Mouse (Mus musculus) neutrophil, adult 5-6 weeks (primary cell): ENCODE measurements around the gene Fitm1. TPM values are rescaled to one million over a fixed set of nuclear protein-coding genes. Genes with fewer than 3 reads are reported as not detected.

Experiments used
- ATAC-seq: fragments of 151-379, 151-347 bp; 2 replicates; pipeline ENCODE4 v1.8.0; 2017; ENCODE audit warnings: mild to moderate bottlenecking, moderate TSS enrichment; ENCODE audit not compliant: insufficient number of reproducible peaks, poor library complexity, low FRiP score, severe bottlenecking; ENCODE audit errors: extremely low read depth
- total RNA-seq: library from RNA; stranded (forward); fragments of 200-1000 nt; gene quantifications from 2 replicates; pipeline ENCODE4 v1.2.3, GENCODE M21; 2017

Gene Fitm1
- total RNA-seq, 1 experiment from 2014 or later: not detected

GRCm38 (mm10) chr14:55618486-55619195 lies 43.2 kb downstream of the Fitm1 start:
- no peak for ATAC-seq

Other genes starting within 250 kb of the Fitm1 start
- 22.9 and 24.1 TPM in 2 replicates for gene Dhrs4, start 96.9 kb upstream of the Fitm1 start, total RNA-seq
- gene Carmil3, start 85.0 kb upstream of the Fitm1 start, total RNA-seq: 0.74 TPM in 1 of 2 replicates, not detected in the other
- gene Cpne6, start 65.2 kb upstream of the Fitm1 start, total RNA-seq: not detected in 2 replicates
- 0.12 TPM in 1 of 2 replicates, not detected in the other for gene Nrl, start 50.6 kb upstream of the Fitm1 start, total RNA-seq
- gene Pck2, start 35.4 kb upstream of the Fitm1 start, total RNA-seq: 38.6 and 38.8 TPM in 2 replicates
- 82.2 and 98.6 TPM in 2 replicates for gene Dcaf11, start 15.6 kb upstream of the Fitm1 start, total RNA-seq
- gene A730061H03Rik, start 15.2 kb upstream of the Fitm1 start, total RNA-seq: 6.9 and 9.1 TPM in 2 replicates
- 254 and 295 TPM in 2 replicates for gene Psme1, start 2.5 kb downstream of the Fitm1 start, total RNA-seq
- 5.0 TPM in 2 replicates for gene Emc9, start 9.7 kb downstream of the Fitm1 start, total RNA-seq
- gene Psme2, start 15.5 kb downstream of the Fitm1 start, total RNA-seq: 164 and 175 TPM in 2 replicates
- gene Rnf31, start 16.1 kb downstream of the Fitm1 start, total RNA-seq: 73.4 and 82.3 TPM in 2 replicates
- gene Irf9, start 28.0 kb downstream of the Fitm1 start, total RNA-seq: 163 and 164 TPM in 2 replicates
- gene Rec8, start 42.4 kb downstream of the Fitm1 start, total RNA-seq: not detected in 2 replicates
- gene Ipo4, start 60.3 kb downstream of the Fitm1 start, total RNA-seq: 4.2 and 11.3 TPM in 2 replicates
- 2.1 and 2.8 TPM in 2 replicates for gene Gm49378, start 62.3 kb downstream of the Fitm1 start, total RNA-seq
- 40.7 and 42.5 TPM in 2 replicates for gene Tm9sf1, start 68.2 kb downstream of the Fitm1 start, total RNA-seq
- gene Tssk4, start 74.6 kb downstream of the Fitm1 start, total RNA-seq: 0.98 and 2.1 TPM in 2 replicates
- gene Mdp1, start 84.9 kb downstream of the Fitm1 start, total RNA-seq: 40.6 and 42.1 TPM in 2 replicates
- 27.5 and 44.8 TPM in 2 replicates for gene Gmpr2, start 96.3 kb downstream of the Fitm1 start, total RNA-seq
- gene Nedd8, start 96.5 kb downstream of the Fitm1 start, total RNA-seq: 158 and 211 TPM in 2 replicates
- 64.8 and 68.2 TPM in 2 replicates for gene Tinf2, start 106.2 kb downstream of the Fitm1 start, total RNA-seq
- gene Tgm1, start 138.3 kb downstream of the Fitm1 start, total RNA-seq: 6.9 and 9.5 TPM in 2 replicates
- 27.2 and 36.8 TPM in 2 replicates for gene Rabggta, start 146.6 kb downstream of the Fitm1 start, total RNA-seq
- gene Dhrs1, start 170.1 kb downstream of the Fitm1 start, total RNA-seq: 20.4 and 28.0 TPM in 2 replicates
- gene Nop9, start 170.1 kb downstream of the Fitm1 start, total RNA-seq: 12.1 and 15.8 TPM in 2 replicates
- gene Cideb, start 182.8 kb downstream of the Fitm1 start, total RNA-seq: 0.49 TPM in 1 of 2 replicates, not detected in the other
- gene Ltb4r2, start 185.8 kb downstream of the Fitm1 start, total RNA-seq: 0.25 and 0.81 TPM in 2 replicates
- gene Ltb4r1, start 190.3 kb downstream of the Fitm1 start, total RNA-seq: 12.9 and 14.6 TPM in 2 replicates
- 0.49 TPM in 1 of 2 replicates, not detected in the other for gene Adcy4, start 208.5 kb downstream of the Fitm1 start, total RNA-seq
- gene Ripk3, start 213.2 kb downstream of the Fitm1 start, total RNA-seq: 17.3 and 30.9 TPM in 2 replicates
- not detected in 2 replicates for gene Nfatc4, start 247.5 kb downstream of the Fitm1 start, total RNA-seq